Mouse (Mus musculus): ENCODE data around the gene Map3k1. TPM values are rescaled to one million over a fixed set of nuclear protein-coding genes. Genes with fewer than 3 reads are reported as not detected.

Gene Map3k1
- polyA plus RNA-seq, 1 experiment from 2014 or later, result 17.9 TPM

DNA sequence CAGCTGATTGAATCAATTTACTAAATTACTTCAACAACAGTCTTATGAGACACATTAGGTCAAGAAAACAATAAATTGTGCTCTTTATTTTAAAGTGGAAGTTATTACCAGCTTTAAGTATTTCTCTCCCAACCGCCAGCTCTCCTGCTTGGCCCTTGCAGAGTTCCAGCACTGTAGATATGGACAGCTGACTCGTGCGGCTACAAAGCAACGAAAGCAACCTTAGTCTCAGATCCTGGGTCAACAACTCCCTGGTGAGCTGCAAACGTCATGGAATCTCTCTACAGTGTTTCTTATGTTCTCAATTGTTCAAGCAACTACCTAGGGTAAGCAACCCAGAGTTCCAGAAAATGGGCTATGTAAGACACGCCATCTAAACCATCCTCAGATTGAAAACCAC, 51.8 kb downstream of the Map3k1 start:
- no peaks in the 10 kb centered on the region for H3K27me3 ChIP-seq (ENCODE audit: control insufficient read depth, insufficient read depth, low read length)
- H3K36me3 ChIP-seq (replicated peaks; ENCODE audit: control insufficient read depth, insufficient read depth, low read depth, low read length), result peaks cover 9% of the 10 kb centered on the region
- no peak overlapping the region for H3K4me2 ChIP-seq (ENCODE audit: low read depth, low read length)
- H3K4me1 ChIP-seq (ENCODE audit: control insufficient read depth, insufficient read depth, low read length), result no peaks in the 10 kb centered on the region
- H3K9me3 ChIP-seq (replicated peaks; ENCODE audit: control insufficient read depth, low read length), result no peaks in the 10 kb centered on the region
- no peak overlapping the region for H3K9ac ChIP-seq (replicated peaks; ENCODE audit: low read length)
- 88% methylated on average over 6 of the region's 6 CpGs for WGBS
- ATAC-seq (replicated peaks; ENCODE audit: insufficient number of reproducible peaks, low FRiP score, low TSS enrichment, low read depth) (no peak), DNase-seq (ENCODE audit: low spot score) (no peak)
- no peak overlapping the region for H3K4me3 ChIP-seq (ENCODE audit: low read depth, low read length)
- H3K27ac ChIP-seq (replicated peaks; ENCODE audit: low read depth, low read length), result no peak overlapping the region

- DNase-seq (ENCODE audit: low spot score) (no peak), ATAC-seq (replicated peaks; ENCODE audit: insufficient number of reproducible peaks, low FRiP score, low TSS enrichment, low read depth) (no peak)
- Histone ChIP-seq H3K27ac (replicated peaks; ENCODE audit: low read depth, low read length) (no peak overlapping the region), H3K4me1 (ENCODE audit: control insufficient read depth, insufficient read depth, low read length) (no peaks in the 10 kb centered on the region), H3K9ac (replicated peaks; ENCODE audit: low read length) (no peak overlapping the region), H3K4me2 (ENCODE audit: low read depth, low read length) (no peak overlapping the region), H3K36me3 (replicated peaks; ENCODE audit: control insufficient read depth, insufficient read depth, low read depth, low read length) (peaks cover 9% of the 10 kb centered on the region), H3K27me3 (ENCODE audit: control insufficient read depth, insufficient read depth, low read length) (no peaks in the 10 kb centered on the region), H3K9me3 (replicated peaks; ENCODE audit: control insufficient read depth, low read length) (no peaks in the 10 kb centered on the region), H3K4me3 (ENCODE audit: low read depth, low read length) (no peak overlapping the region)
- WGBS, result 96% methylated on average over 15 of the region's 15 CpGs
These were observed 52.9 kb downstream of the Map3k1 start for GRCm38 (mm10) chr13:111755937-111756336.

GRCm38 (mm10) chr13:111755377-111755776, 53.4 kb downstream of the Map3k1 start:
- ATAC-seq (replicated peaks; ENCODE audit: insufficient number of reproducible peaks, low FRiP score, low TSS enrichment, low read depth), result no peak
- no peaks in the 10 kb centered on the region for H3K27me3 ChIP-seq (ENCODE audit: control insufficient read depth, insufficient read depth, low read length)
- no peak for DNase-seq (ENCODE audit: low spot score)
- H3K9me3 ChIP-seq (replicated peaks; ENCODE audit: control insufficient read depth, low read length), result no peaks in the 10 kb centered on the region
- H3K4me1 ChIP-seq (ENCODE audit: control insufficient read depth, insufficient read depth, low read length), result no peaks in the 10 kb centered on the region
- peaks cover 7% of the 10 kb centered on the region for H3K36me3 ChIP-seq (replicated peaks; ENCODE audit: control insufficient read depth, insufficient read depth, low read depth, low read length)
- WGBS, result 98% methylated on average over 18 of the region's 18 CpGs
- H3K4me3 ChIP-seq (ENCODE audit: low read depth, low read length), result no peak overlapping the region
- no peak overlapping the region for H3K27ac ChIP-seq (replicated peaks; ENCODE audit: low read depth, low read length)
- H3K4me2 ChIP-seq (ENCODE audit: low read depth, low read length), result no peak overlapping the region
- no peak overlapping the region for H3K9ac ChIP-seq (replicated peaks; ENCODE audit: low read length)

DNA sequence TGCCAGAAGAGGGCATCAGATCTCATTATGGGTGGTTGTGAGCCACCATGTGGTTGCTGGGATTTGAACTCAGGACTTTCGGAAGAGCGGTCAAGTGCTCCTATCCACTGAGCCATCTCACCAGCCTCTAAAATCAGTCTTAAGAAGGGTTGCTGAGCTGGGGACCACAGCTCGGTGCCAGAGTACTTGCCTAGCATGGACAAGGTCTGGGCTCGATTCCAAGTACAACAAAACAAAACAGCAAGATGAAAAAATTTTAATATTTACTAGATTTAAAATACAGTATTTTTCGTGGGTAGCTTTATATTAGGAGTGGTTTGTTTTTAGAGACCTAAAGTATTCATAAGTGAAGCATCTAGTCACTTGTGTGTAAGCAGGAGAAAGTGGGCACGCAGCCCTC, 55.5 kb downstream of the Map3k1 start:
- Histone ChIP-seq H3K36me3 (replicated peaks; ENCODE audit: control insufficient read depth, insufficient read depth, low read depth, low read length) (peaks cover 8% of the 10 kb centered on the region), H3K4me1 (ENCODE audit: control insufficient read depth, insufficient read depth, low read length) (no peaks in the 10 kb centered on the region), H3K4me3 (ENCODE audit: low read depth, low read length) (no peak overlapping the region), H3K27me3 (ENCODE audit: control insufficient read depth, insufficient read depth, low read length) (no peaks in the 10 kb centered on the region), H3K9me3 (replicated peaks; ENCODE audit: control insufficient read depth, low read length) (no peaks in the 10 kb centered on the region), H3K4me2 (ENCODE audit: low read depth, low read length) (no peak overlapping the region), H3K9ac (replicated peaks; ENCODE audit: low read length) (no peak overlapping the region), H3K27ac (replicated peaks; ENCODE audit: low read depth, low read length) (no peak overlapping the region)
- 93% methylated on average over 6 of the region's 6 CpGs for WGBS
- DNase-seq (ENCODE audit: low spot score), result no peak
- no peak for ATAC-seq (replicated peaks; ENCODE audit: insufficient number of reproducible peaks, low FRiP score, low TSS enrichment, low read depth)

- Histone ChIP-seq H3K36me3 (replicated peaks; ENCODE audit: control insufficient read depth, insufficient read depth, low read depth, low read length) (peaks cover 2% of the 10 kb centered on the region; the same call in 1 of the 2 replicates), H3K4me1 (ENCODE audit: control insufficient read depth, insufficient read depth, low read length) (no peaks in the 10 kb centered on the region), H3K27me3 (ENCODE audit: control insufficient read depth, insufficient read depth, low read length) (no peaks in the 10 kb centered on the region), H3K9me3 (replicated peaks; ENCODE audit: control insufficient read depth, low read length) (no peaks in the 10 kb centered on the region), H3K27ac (replicated peaks; ENCODE audit: low read depth, low read length) (no peak overlapping the region), H3K4me3 (ENCODE audit: low read depth, low read length) (no peak overlapping the region), H3K9ac (replicated peaks; ENCODE audit: low read length) (no peak overlapping the region), H3K4me2 (ENCODE audit: low read depth, low read length) (no peak overlapping the region)
- DNase-seq (ENCODE audit: low spot score) (no peak), ATAC-seq (replicated peaks; ENCODE audit: insufficient number of reproducible peaks, low FRiP score, low TSS enrichment, low read depth) (no peak)
- WGBS, result 94% methylated on average over 28 of the region's 28 CpGs
These were observed 60.3 kb downstream of the Map3k1 start for GRCm38 (mm10) chr13:111748301-111749062.

- Histone ChIP-seq H3K4me3 (ENCODE audit: low read depth, low read length) (no peak overlapping the region), H3K27me3 (ENCODE audit: control insufficient read depth, insufficient read depth, low read length) (no peaks in the 10 kb centered on the region), H3K27ac (replicated peaks; ENCODE audit: low read depth, low read length) (no peak overlapping the region), H3K9ac (replicated peaks; ENCODE audit: low read length) (no peak overlapping the region), H3K4me2 (ENCODE audit: low read depth, low read length) (no peak overlapping the region), H3K9me3 (replicated peaks; ENCODE audit: control insufficient read depth, low read length) (no peaks in the 10 kb centered on the region), H3K36me3 (replicated peaks; ENCODE audit: control insufficient read depth, insufficient read depth, low read depth, low read length) (peaks cover 2% of the 10 kb centered on the region; the same call in 1 of the 2 replicates), H3K4me1 (ENCODE audit: control insufficient read depth, insufficient read depth, low read length) (no peaks in the 10 kb centered on the region)
- ATAC-seq (replicated peaks; ENCODE audit: insufficient number of reproducible peaks, low FRiP score, low TSS enrichment, low read depth) (no peak), DNase-seq (ENCODE audit: low spot score) (no peak)
- WGBS, result 90% methylated on average over 5 of the region's 5 CpGs
These were observed 62.0 kb downstream of the Map3k1 start for GRCm38 (mm10) chr13:111746831-111747230.

GRCm38 (mm10) chr13:111745216-111745615, 63.6 kb downstream of the Map3k1 start:
- no peak overlapping the region for H3K27ac ChIP-seq (replicated peaks; ENCODE audit: low read depth, low read length)
- H3K4me2 ChIP-seq (ENCODE audit: low read depth, low read length), result no peak overlapping the region
- no peaks in the 10 kb centered on the region for H3K27me3 ChIP-seq (ENCODE audit: control insufficient read depth, insufficient read depth, low read length)
- H3K36me3 ChIP-seq (replicated peaks; ENCODE audit: control insufficient read depth, insufficient read depth, low read depth, low read length), result no peaks in the 10 kb centered on the region; the same call in 1 of the 2 replicates
- no peaks in the 10 kb centered on the region for H3K9me3 ChIP-seq (replicated peaks; ENCODE audit: control insufficient read depth, low read length)
- 87% methylated on average over 7 of the region's 7 CpGs for WGBS
- H3K9ac ChIP-seq (replicated peaks; ENCODE audit: low read length), result no peak overlapping the region
- H3K4me3 ChIP-seq (ENCODE audit: low read depth, low read length), result no peak overlapping the region
- ATAC-seq (replicated peaks; ENCODE audit: insufficient number of reproducible peaks, low FRiP score, low TSS enrichment, low read depth) (no peak), DNase-seq (ENCODE audit: low spot score) (no peak)
- H3K4me1 ChIP-seq (ENCODE audit: control insufficient read depth, insufficient read depth, low read length), result no peaks in the 10 kb centered on the region

DNA sequence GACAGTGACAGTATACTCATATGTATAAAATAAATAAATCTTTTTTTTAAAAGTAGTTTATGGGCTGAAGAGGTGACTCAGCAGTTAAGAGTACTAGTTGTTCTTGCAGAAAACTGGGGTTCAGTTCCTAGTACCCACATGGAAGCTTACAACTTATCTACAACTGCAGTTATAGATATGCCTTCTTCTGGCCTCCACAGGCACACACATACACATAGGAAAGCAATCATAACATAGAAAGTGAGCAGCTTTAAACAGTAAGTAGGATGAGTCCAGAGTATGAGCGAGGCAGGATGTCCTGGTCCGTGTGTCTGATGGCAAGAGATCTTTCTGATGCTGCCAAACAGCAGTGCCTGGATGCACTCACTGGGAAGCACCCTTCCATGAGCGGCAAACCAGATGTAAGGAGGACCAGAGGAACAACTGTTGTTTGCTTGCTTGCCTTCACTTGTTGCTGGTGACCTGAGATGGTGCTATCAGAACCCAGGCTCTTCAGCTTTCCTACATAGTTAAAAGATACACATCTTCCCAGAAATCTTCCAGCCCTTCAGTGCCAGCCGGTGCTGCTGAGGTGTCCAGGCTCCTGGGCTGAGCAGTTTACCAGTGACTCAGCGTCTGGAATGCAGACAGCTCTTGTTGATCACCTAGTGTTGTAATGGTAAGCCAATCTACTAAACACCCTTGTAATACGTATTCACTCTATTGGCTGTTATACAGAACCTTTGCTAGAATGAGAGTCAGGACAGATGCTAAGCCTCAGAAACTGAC, 64.4 kb downstream of the Map3k1 start:
- 88% methylated on average over 6 of the region's 6 CpGs for WGBS
- Histone ChIP-seq H3K27ac (replicated peaks; ENCODE audit: low read depth, low read length) (no peak overlapping the region), H3K4me3 (ENCODE audit: low read depth, low read length) (no peak overlapping the region), H3K4me1 (ENCODE audit: control insufficient read depth, insufficient read depth, low read length) (no peaks in the 10 kb centered on the region), H3K36me3 (replicated peaks; ENCODE audit: control insufficient read depth, insufficient read depth, low read depth, low read length) (no peaks in the 10 kb centered on the region; the same call in 1 of the 2 replicates), H3K27me3 (ENCODE audit: control insufficient read depth, insufficient read depth, low read length) (no peaks in the 10 kb centered on the region), H3K9me3 (replicated peaks; ENCODE audit: control insufficient read depth, low read length) (no peaks in the 10 kb centered on the region), H3K9ac (replicated peaks; ENCODE audit: low read length) (no peak overlapping the region), H3K4me2 (ENCODE audit: low read depth, low read length) (no peak overlapping the region)
- no peak for DNase-seq (ENCODE audit: low spot score)
- ATAC-seq (replicated peaks; ENCODE audit: insufficient number of reproducible peaks, low FRiP score, low TSS enrichment, low read depth), result no peak

Data from embryonic facial prominence, embryonic 11.5 days (tissue).